Mouse (Mus musculus) right cerebral cortex, postnatal 36 days (tissue): ENCODE measurements around the gene Adrb1.

Experiments used
- DNase-seq, 2 experiments: peaks; one replicate each; pipeline ENCODE4 v3.0.0; 2022; ENCODE audit warnings: low spot score in 2 of 2, mixed read lengths in 1 of 2

Gene Adrb1

GRCm38 (mm10) chr19:56721387-56722211, at the start of gene Adrb1:
Gene Adrb1, plus strand, starts transcription at chr19:56722199.
- peak; percentile 81 to 82 for DNase-seq

GRCm38 (mm10) chr19:56675690-56676089, 46.3 kb upstream of the Adrb1 start:
- DNase-seq, result no peak

GRCm38 (mm10) chr19:56676506-56676905, 45.5 kb upstream of the Adrb1 start:
- DNase-seq, result no peak

GRCm38 (mm10) chr19:56677611-56678010, 44.4 kb upstream of the Adrb1 start:
- no peak for DNase-seq

GRCm38 (mm10) chr19:56678516-56678915, 43.5 kb upstream of the Adrb1 start:
- DNase-seq, result no peak

GRCm38 (mm10) chr19:56679213-56679965, 42.6 kb upstream of the Adrb1 start:
- DNase-seq, result no peak

GRCm38 (mm10) chr19:56679992-56680391, 42.0 kb upstream of the Adrb1 start:
- DNase-seq, result no peak

GRCm38 (mm10) chr19:56682297-56682696, 39.7 kb upstream of the Adrb1 start:
- DNase-seq, result no peak

GRCm38 (mm10) chr19:56682843-56683242, 39.2 kb upstream of the Adrb1 start:
- DNase-seq, result no peak

- no peak for DNase-seq
Measured at GRCm38 (mm10) chr19:56685515-56685914, 36.5 kb upstream of the Adrb1 start.

GRCm38 (mm10) chr19:56686218-56686617, 35.8 kb upstream of the Adrb1 start:
- no peak for DNase-seq

- no peak for DNase-seq
Measured at GRCm38 (mm10) chr19:56687026-56687635, 34.9 kb upstream of the Adrb1 start.

GRCm38 (mm10) chr19:56687676-56688075, 34.3 kb upstream of the Adrb1 start:
- no peak for DNase-seq

- DNase-seq, result no peak
Measured at GRCm38 (mm10) chr19:56688661-56689335, 33.2 kb upstream of the Adrb1 start.

- no peak for DNase-seq
Measured at GRCm38 (mm10) chr19:56689493-56689892, 32.5 kb upstream of the Adrb1 start.

- DNase-seq, result no peak
Measured at GRCm38 (mm10) chr19:56691103-56691502, 30.9 kb upstream of the Adrb1 start.

GRCm38 (mm10) chr19:56692451-56692850, 29.5 kb upstream of the Adrb1 start:
- DNase-seq, result no peak

GRCm38 (mm10) chr19:56697370-56698144, 24.4 kb upstream of the Adrb1 start:
- DNase-seq, result peak; percentile 68 to 83

GRCm38 (mm10) chr19:56700848-56701247, 21.2 kb upstream of the Adrb1 start:
- no peak for DNase-seq

GRCm38 (mm10) chr19:56701404-56702033, 20.5 kb upstream of the Adrb1 start:
- DNase-seq, result no peak

GRCm38 (mm10) chr19:56702039-56702438, 20.0 kb upstream of the Adrb1 start:
- DNase-seq, result no peak
